Mouse (Mus musculus) skeletal muscle tissue, postnatal 0 days (tissue): Measurements from ENCODE around the gene Mrgpre. TPM values are rescaled to one million over a fixed set of nuclear protein-coding genes. Genes with fewer than 3 reads are reported as not detected.

Source experiments
- microRNA-seq, 2 experiments: library from miRNA; unstranded; fragments of <30 nt; microRNA quantifications; one replicate each; pipeline ENCODE4; 2016
- polyA plus RNA-seq: library from polyadenylated mRNA; unstranded; fragments of >200 nt; fragmentation: Nextera tagmentation; extraction: Ambion mirVana; gene quantifications from 2 replicates; pipeline ENCODE4 v1.2.1, GENCODE M21; 2015

The Mrgpre gene
- 0.60 and 0.78 TPM in 2 replicates for polyA plus RNA-seq

DNA sequence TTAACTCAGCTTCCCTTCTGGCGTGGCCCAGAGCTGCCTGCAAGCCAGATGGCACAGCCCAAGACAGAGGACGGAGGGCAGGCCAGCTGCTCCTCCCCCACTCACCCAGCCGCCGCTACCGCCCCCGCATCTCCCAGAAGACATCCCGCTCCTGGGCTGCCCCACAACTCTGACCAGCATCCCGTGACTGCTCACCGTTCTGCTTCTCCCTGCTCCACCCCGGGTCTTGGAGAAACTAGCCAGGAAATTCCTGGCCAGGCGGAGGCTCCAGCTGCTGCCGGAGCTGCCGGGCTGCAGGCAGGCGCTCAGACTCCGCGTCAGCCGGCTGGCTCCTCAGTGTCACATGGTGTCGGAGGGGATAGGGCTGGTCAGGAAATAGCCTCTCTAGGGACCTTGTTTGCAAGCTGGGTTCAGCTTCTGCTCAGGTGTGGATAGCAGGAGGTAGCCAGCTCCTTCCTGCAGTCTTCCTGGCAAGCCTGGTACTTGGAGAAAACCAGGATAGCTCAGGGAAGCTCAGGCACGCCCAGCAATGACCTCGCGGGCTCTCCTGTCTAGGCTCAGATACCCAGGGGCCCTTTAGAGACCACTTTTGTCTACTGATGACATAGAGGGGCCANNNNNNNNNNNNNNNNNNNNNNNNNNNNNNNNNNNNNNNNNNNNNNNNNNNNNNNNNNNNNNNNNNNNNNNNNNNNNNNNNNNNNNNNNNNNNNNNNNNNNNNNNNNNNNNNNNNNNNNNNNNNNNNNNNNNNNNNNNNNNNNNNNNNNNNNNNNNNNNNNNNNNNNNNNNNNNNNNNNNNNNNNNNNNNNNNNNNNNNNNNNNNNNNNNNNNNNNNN lies at the start of gene Mrgpre:
Gene Mrgpre, minus strand, starts transcription at position 505 of the 834 bp plus-strand sequence.

GRCm38 (mm10) chr7:143822375-143823265 lies 38.3 kb upstream of the Mrgpre start, which contains the start of the genes Nadsyn1 and Dhcr7:
Gene Nadsyn1 (minus strand): TSS chr7:143822849.
Gene Dhcr7 (plus strand): TSS chr7:143823145.

GRCm38 (mm10) chr7:143766893-143767292 lies 17.4 kb downstream of the Mrgpre start, which contains the start of gene Mrgprg:
Gene Mrgprg (minus strand): TSS chr7:143766993.

DNA sequence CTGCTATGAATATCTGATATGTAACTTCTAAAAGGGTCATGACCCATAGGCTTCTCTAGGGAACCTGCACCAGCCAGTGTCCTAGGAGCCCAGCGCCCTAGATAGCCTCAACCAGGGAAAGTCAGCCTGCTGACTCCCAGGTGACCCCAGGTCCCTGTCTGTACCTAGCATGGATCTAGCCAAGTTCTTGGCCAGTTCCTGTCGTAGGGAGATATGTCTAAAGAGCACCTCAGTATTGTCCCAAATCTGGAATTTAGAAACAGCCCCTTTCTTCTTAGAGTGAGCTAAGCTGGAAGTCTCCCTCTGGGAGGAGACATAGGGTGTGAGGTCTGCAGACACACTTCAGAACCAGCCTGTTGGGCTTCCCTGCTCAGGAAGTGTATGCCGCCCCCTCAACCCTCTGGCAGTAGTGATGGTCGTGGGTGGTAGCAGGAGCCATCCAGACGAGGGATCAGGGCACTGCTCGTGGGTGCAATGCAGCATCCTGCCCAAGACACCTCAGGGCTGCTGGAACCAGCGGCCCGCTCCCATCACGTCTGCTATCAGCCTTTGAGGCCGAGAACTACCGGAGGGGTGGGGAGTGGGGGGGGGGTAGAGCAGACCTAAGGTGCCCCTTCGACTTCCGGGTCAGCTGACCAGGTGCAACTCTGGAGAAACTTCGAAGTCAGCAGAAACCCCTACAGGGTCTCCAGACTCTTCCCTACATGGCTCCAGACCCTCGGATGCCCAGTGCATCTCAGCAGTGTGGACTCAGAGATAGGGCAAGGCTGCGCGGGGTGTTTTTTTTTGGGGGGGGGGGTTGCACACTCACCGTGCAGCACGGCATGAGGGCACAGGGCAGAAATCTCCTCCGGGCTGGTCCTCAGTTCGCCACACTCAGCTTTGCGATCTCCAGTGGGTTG lies 27.9 kb downstream of the Mrgpre start, which contains the start of gene Osbpl5:
Gene Osbpl5, minus strand, starts transcription at position 861 of the 902 bp plus-strand sequence.

Small RNA genes lying within 50 kb of the gene (microRNA-seq; reads per million reads assigned to microRNA genes)
- gene Gm22064, result 0 reads per million in 2 experiments

Other genes starting within 250 kb of the Mrgpre start
- gene Nap1l4, start 235.4 kb downstream of the Mrgpre start, polyA plus RNA-seq, result 149 and 163 TPM in 2 replicates
- 26.2 and 32.1 TPM in 2 replicates for gene Cars, start 184.4 kb downstream of the Mrgpre start, polyA plus RNA-seq
- 0.32 and 0.37 TPM in 2 replicates for gene Tnfrsf26, start 155.8 kb downstream of the Mrgpre start, polyA plus RNA-seq
- gene Tnfrsf22, start 134.8 kb downstream of the Mrgpre start, polyA plus RNA-seq, result 6.7 and 7.8 TPM in 2 replicates
- gene Tnfrsf23, start 98.6 kb downstream of the Mrgpre start, polyA plus RNA-seq, result 6.8 and 6.9 TPM in 2 replicates
- gene Osbpl5, start 27.5 kb downstream of the Mrgpre start, polyA plus RNA-seq, result 19.5 and 19.8 TPM in 2 replicates
- gene Mrgprg, start 17.5 kb downstream of the Mrgpre start, polyA plus RNA-seq, result not detected in 2 replicates
- 3.8 and 5.4 TPM in 2 replicates for gene Nadsyn1, start 38.3 kb upstream of the Mrgpre start, polyA plus RNA-seq
- gene Dhcr7, start 38.6 kb upstream of the Mrgpre start, polyA plus RNA-seq, result 9.9 and 11.1 TPM in 2 replicates
- gene Gm498, start 82.3 kb upstream of the Mrgpre start, polyA plus RNA-seq, result not detected in 2 replicates
- 0.02 and 0.12 TPM in 2 replicates for gene Shank2, start 217.4 kb upstream of the Mrgpre start, polyA plus RNA-seq